Mouse (Mus musculus) hindbrain, embryonic 11.5 days (tissue): ENCODE results near the gene Wfdc15b. TPM values are rescaled to one million over a fixed set of nuclear protein-coding genes. Genes with fewer than 3 reads are reported as not detected.

Source experiments
- ATAC-seq: fragments of 200-750 bp; cut with Nextera tagmentation; 2 replicates; pipeline ENCODE4 v1.8.0; 2017; ENCODE audit warnings: mild to moderate bottlenecking, moderate TSS enrichment, moderate library complexity; ENCODE audit not compliant: low FRiP score
- DNase-seq: peaks from one replicate; pipeline ENCODE4 v3.0.0-alpha.2; 2015; ENCODE audit warnings: low spot score
- H3K27ac ChIP-seq: fragments of 300-500 bp; sonication (generic); 2 replicates; pipeline ENCODE4 v1.5.1; 2014; ENCODE audit warnings: mild to moderate bottlenecking, low read depth, low read length
- H3K27me3 ChIP-seq: fragments of 300-500 bp; sonication (generic); 2 replicates; pipeline ENCODE4 v1.6.1; 2014; ENCODE audit warnings: mild to moderate bottlenecking, low read length, moderate library complexity, mixed read lengths; ENCODE audit not compliant: control insufficient read depth, insufficient read depth
- H3K36me3 ChIP-seq: fragments of 300-500 bp; sonication (generic); 2 replicates; pipeline ENCODE4 v1.6.1; 2014; ENCODE audit warnings: mild to moderate bottlenecking, low read length, moderate library complexity, mixed read lengths; ENCODE audit not compliant: control insufficient read depth, insufficient read depth
- H3K4me1 ChIP-seq: fragments of 300-500 bp; sonication (generic); replicated peaks from 2 replicates; pipeline ENCODE4 v1.6.1; 2014; ENCODE audit warnings: low read length, mixed read lengths; ENCODE audit not compliant: control insufficient read depth, insufficient read depth
- H3K4me2 ChIP-seq: fragments of 300-500 bp; sonication (generic); replicated peaks from 2 replicates; pipeline ENCODE4 v1.6.1; 2014; ENCODE audit warnings: mild to moderate bottlenecking, low read depth, low read length
- H3K4me3 ChIP-seq: fragments of 300-500 bp; sonication (generic); 2 replicates; pipeline ENCODE4 v1.5.1; 2014; ENCODE audit warnings: low read depth, low read length
- H3K9ac ChIP-seq: fragments of 300-500 bp; sonication (generic); 2 replicates; pipeline ENCODE4 v1.6.1; 2014; ENCODE audit warnings: low read depth, low read length
- H3K9me3 ChIP-seq: fragments of 300-500 bp; sonication (generic); 2 replicates; pipeline ENCODE4 v1.6.1; 2016; ENCODE audit warnings: low read length; ENCODE audit not compliant: control insufficient read depth
- WGBS: fragments of 180-500 bp; shearing (Covaris S2); extraction: QIAGEN DNeasy Blood & Tissue Kit; methylation state at CpG from one replicate; pipeline ENCODE4 v1.1.7; 2014; 5-methylcytosine and 5-hydroxymethylcytosine counted together
- polyA plus RNA-seq: library from polyadenylated mRNA; unstranded; fragments of >200 nt; fragmentation: Nextera tagmentation; extraction: Ambion mirVana; gene quantifications from 2 replicates; pipeline ENCODE4 v1.2.1, GENCODE M21; 2014

Wfdc15b gene
- polyA plus RNA-seq, 1 experiment from 2014 or later, result not detected

- Histone ChIP-seq H3K27me3 (no peaks in the 10 kb centered on the region), H3K9ac (no peak overlapping the region), H3K36me3 (no peaks in the 10 kb centered on the region), H3K9me3 (no peaks in the 10 kb centered on the region), H3K4me2 (no peak overlapping the region), H3K4me1 (no peaks in the 10 kb centered on the region), H3K27ac (no peak overlapping the region), H3K4me3 (no peak overlapping the region)
- DNase-seq (no peak), ATAC-seq (no peak)
- 49% methylated on average over 9 of the region's 9 CpGs for WGBS
These were observed 37.2 kb downstream of the Wfdc15b start for GRCm38 (mm10) chr2:164184145-164184719.

- Histone ChIP-seq H3K27me3 (no peaks in the 10 kb centered on the region), H3K4me1 (no peaks in the 10 kb centered on the region), H3K9ac (no peak overlapping the region), H3K36me3 (no peaks in the 10 kb centered on the region), H3K27ac (no peak overlapping the region), H3K4me3 (no peak overlapping the region), H3K9me3 (no peaks in the 10 kb centered on the region), H3K4me2 (no peak overlapping the region)
- DNase-seq (no peak), ATAC-seq (no peak)
- 73% methylated on average over 9 of the region's 9 CpGs for WGBS
These were observed 38.1 kb downstream of the Wfdc15b start for GRCm38 (mm10) chr2:164183340-164183739.

- ATAC-seq (no peak), DNase-seq (no peak)
- Histone ChIP-seq H3K9me3 (no peaks in the 10 kb centered on the region), H3K27me3 (no peaks in the 10 kb centered on the region), H3K27ac (no peak within 1 kb of the TSS), H3K4me1 (no peaks in the 10 kb centered on the region), H3K36me3 (no peaks in the 10 kb centered on the region), H3K9ac (no peak within 1 kb of the TSS), H3K4me2 (no peak within 1 kb of the TSS), H3K4me3 (no peak within 1 kb of the TSS)
- 84% methylated on average over 7 of the region's 7 CpGs for WGBS
These were observed 38.7 kb downstream of the Wfdc15b start, which contains the start of gene Wfdc5 for GRCm38 (mm10) chr2:164182692-164183255. Gene Wfdc5, minus strand, starts transcription at chr2:164182742.

DNA sequence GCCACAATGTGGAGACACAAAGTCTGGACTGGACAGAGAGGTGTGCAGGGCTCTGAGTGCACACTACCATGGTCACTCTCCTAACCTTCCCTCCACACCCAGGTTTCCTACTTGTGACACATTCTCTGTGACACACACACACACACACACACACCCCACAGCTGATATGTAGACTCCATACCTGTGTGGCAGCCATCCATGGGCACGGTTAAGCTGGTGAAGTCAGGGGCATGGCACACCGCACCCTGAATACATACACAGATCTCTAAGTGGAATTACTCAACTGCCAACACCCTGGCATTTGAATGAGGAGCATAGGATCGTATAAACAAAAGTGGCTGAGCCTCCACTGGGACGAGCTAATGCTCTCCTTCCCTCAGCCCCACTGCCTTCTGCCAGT lies 40.7 kb downstream of the Wfdc15b start:
- Histone ChIP-seq H3K9me3 (no peaks in the 10 kb centered on the region), H3K27ac (no peak overlapping the region), H3K9ac (no peak overlapping the region), H3K27me3 (no peaks in the 10 kb centered on the region), H3K36me3 (no peaks in the 10 kb centered on the region), H3K4me3 (no peak overlapping the region), H3K4me2 (no peak overlapping the region), H3K4me1 (no peaks in the 10 kb centered on the region)
- 88% methylated on average over 4 of the region's 4 CpGs for WGBS
- DNase-seq (no peak), ATAC-seq (no peak)

- peak; percentile 7 for DNase-seq
- ATAC-seq, result no peak
- Histone ChIP-seq H3K4me1 (no peaks in the 10 kb centered on the region), H3K9me3 (no peaks in the 10 kb centered on the region), H3K27me3 (no peaks in the 10 kb centered on the region), H3K36me3 (no peaks in the 10 kb centered on the region), H3K4me2 (no peak overlapping the region), H3K9ac (no peak overlapping the region), H3K27ac (no peak overlapping the region), H3K4me3 (no peak overlapping the region)
- 39% methylated on average over 3 of the region's 3 CpGs for WGBS
These were observed 41.3 kb downstream of the Wfdc15b start for GRCm38 (mm10) chr2:164180124-164180523.

GRCm38 (mm10) chr2:164177831-164178230 lies 43.6 kb downstream of the Wfdc15b start:
- Histone ChIP-seq H3K27ac (no peak overlapping the region), H3K4me1 (no peaks in the 10 kb centered on the region), H3K9ac (no peak overlapping the region), H3K9me3 (no peaks in the 10 kb centered on the region), H3K36me3 (no peaks in the 10 kb centered on the region), H3K27me3 (no peaks in the 10 kb centered on the region; the same call in 1 of the 2 replicates), H3K4me3 (no peak overlapping the region), H3K4me2 (no peak overlapping the region)
- DNase-seq (no peak), ATAC-seq (no peak)
- 90% methylated on average over 5 of the region's 5 CpGs for WGBS

- H3K9ac ChIP-seq, result no peak overlapping the region
- no peak overlapping the region for H3K27ac ChIP-seq
- WGBS, result 84% methylated on average over 3 of the region's 3 CpGs
- ATAC-seq, result no peak
- H3K36me3 ChIP-seq, result no peaks in the 10 kb centered on the region
- no peak overlapping the region for H3K4me2 ChIP-seq
- H3K4me1 ChIP-seq, result peaks cover 4% of the 10 kb centered on the region
- no peak overlapping the region for H3K4me3 ChIP-seq
- H3K9me3 ChIP-seq, result no peaks in the 10 kb centered on the region
- peaks cover 12% of the 10 kb centered on the region for H3K27me3 ChIP-seq
- DNase-seq, result no peak
These were observed 45.6 kb downstream of the Wfdc15b start for GRCm38 (mm10) chr2:164175850-164176249.

DNA sequence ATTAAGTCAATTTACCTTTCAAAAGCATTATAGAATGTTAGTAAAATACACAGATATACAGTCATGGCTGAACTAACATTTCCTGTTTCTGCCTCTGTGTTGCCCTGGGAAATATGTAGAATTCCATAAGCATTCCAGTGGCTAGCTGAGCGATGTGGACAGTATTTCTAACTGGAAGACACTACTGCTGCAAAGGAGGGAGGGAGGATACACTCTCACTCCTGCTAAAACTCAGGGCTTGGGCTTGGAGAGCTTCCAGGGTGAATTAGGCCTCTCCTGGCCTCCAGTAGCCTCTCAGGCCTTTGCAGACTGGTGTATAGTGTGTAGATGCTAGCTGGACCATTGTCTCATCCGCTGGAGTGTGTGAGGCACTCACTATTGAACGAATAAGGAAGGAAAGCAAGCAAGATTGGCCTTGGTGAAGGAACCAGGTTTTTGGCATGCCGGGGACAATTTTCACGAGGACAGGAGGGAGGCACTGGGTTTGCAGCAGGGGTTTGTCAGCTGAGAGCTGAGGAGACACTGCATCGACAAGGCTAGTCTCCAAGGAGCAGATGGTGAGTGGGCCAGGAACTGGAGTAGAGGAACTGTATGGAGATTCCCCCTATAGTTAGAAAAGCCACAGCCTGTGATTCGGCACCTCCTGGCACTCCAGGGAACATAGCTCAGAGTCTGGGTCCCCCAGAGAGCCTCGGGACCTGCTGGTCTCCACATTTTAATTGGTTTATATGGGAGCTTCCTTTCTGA lies 46.6 kb downstream of the Wfdc15b start:
- WGBS, result 75% methylated on average over 8 of the region's 8 CpGs
- peaks cover 22% of the 10 kb centered on the region for H3K27me3 ChIP-seq

DNA sequence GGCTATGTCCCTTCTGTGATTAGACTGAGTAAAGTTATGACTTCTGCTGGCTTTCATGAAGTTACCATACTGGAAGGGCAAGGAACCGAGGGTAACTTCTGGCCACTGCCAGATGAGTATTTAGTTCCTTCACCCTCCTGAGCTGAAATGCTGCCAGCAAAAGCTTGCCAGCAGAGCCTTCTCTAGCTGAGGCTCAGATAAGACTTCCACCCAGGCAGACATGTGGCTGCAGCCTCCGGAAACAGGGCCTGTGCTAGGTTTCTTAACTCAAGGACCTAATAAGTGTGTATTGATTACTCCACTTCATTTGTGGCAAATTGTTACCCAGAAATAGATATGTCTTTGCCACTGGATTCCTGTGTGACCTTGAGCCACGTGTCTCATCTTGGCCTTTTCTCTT lies 48.1 kb downstream of the Wfdc15b start:
- DNase-seq, result no peak
- Histone ChIP-seq H3K27me3 (peaks cover 36% of the 10 kb centered on the region), H3K9me3 (no peaks in the 10 kb centered on the region)

More for the DNA sequence above, 46.6 kb downstream of the Wfdc15b start:
- Histone ChIP-seq H3K9me3 (no peaks in the 10 kb centered on the region), H3K36me3 (no peaks in the 10 kb centered on the region), H3K4me3 (no peak overlapping the region), H3K9ac (no peak overlapping the region), H3K4me1 (peaks cover 5% of the 10 kb centered on the region), H3K4me2 (no peak overlapping the region), H3K27ac (no peak overlapping the region)
- ATAC-seq, result no peak
- DNase-seq, result no peak

More for the DNA sequence above, 48.1 kb downstream of the Wfdc15b start:
- Histone ChIP-seq H3K9ac (no peak overlapping the region), H3K27ac (no peak overlapping the region), H3K4me2 (no peak overlapping the region), H3K36me3 (no peaks in the 10 kb centered on the region), H3K4me1 (peaks cover 8% of the 10 kb centered on the region), H3K4me3 (no peak overlapping the region)
- 74% methylated on average over 3 of the region's 3 CpGs for WGBS
- no peak for ATAC-seq
